Mouse (Mus musculus): ENCODE data around the gene Ankrd28. TPM values are rescaled to one million over a fixed set of nuclear protein-coding genes. Genes with fewer than 3 reads are reported as not detected.
"Not testable (repeated sequence)": the region's sequence is repeated elsewhere in the genome, so short reads cannot be mapped to it uniquely, and the experiment has no call there.

Gene Ankrd28
- total RNA-seq, 1 experiment from 2014 or later, result 9.9 TPM

- no peak for ATAC-seq (replicated peaks; ENCODE audit: insufficient number of reproducible peaks, low FRiP score, low TSS enrichment, poor library complexity, severe bottlenecking)
These were observed 31.5 kb downstream of the Ankrd28 start for GRCm38 (mm10) chr14:31798937-31799336.

DNA sequence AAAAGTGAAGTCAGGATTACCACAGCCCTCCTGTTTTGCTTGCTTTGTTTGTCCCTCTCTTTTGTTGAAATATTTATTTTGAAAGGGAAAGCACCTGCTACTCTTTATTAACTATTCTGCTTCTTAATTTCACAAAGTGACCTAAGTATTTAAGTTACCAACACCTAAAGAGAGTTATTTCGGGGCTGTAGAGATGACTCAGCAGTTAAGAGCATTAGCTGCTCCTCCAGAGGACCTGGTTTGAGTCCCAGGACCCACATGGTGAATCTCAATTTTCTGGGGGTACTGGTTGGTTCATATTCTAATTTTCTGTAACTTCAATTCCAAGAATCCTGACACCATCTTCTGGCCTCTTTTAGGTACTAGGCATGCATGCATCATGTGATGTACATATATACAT, 34.9 kb downstream of the Ankrd28 start:
- ATAC-seq (replicated peaks; ENCODE audit: insufficient number of reproducible peaks, low FRiP score, low TSS enrichment, poor library complexity, severe bottlenecking), result no peak

DNA sequence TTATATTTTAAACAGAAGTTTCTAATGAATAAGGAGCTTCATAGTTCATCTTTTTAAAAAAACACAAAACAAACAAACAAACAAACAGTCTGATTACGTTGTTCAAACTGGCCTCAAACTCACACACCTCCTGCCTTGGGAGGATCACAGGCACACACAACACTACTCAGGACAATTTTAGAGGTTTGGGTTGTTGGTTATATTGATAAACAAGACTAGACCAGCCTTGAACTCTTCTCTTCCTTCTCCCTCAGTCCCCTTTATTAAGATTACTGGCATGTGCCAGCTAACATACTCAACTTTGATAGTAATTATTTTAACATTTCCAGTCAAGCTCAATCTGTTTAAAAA, 35.7 kb downstream of the Ankrd28 start:
- no peak for ATAC-seq (replicated peaks; ENCODE audit: insufficient number of reproducible peaks, low FRiP score, low TSS enrichment, poor library complexity, severe bottlenecking)

DNA sequence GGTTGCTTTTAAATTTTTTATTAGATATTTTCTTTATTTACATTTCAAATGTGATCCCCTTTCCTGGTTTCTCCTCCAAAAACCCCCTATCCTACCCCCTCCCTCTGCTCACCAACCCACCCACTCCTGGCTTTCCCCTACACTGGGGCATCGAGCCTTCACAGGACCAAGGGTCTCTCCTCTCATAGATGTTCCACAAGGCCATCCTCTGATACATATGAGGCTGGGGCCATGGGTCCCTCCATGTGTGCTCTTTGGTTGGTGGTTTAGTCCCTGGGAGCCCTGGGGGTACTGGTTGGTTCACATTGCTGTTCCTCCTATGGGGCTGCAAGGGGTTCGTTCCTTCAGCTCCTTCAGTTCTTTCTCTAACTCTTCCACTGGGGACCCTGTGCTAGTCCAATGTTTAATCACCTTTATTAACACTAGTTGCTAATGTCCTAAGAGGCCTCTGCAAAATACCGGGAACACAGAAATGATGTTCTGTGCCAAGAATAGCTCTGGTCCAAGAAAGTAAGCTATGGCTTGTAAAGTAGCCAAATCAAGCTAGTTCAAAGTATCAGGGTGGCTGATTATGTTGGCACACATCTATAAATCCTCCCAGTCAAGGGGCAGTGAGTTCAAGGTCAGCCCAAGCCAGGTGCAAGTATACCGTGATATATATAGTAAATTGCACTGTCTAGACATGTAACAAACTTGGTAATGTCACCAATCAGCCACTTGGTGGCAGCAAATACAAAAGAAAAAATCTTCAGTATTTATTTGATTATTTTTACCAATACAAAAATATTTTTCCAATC, 36.3 kb downstream of the Ankrd28 start:
- 0 out of 2 replicates have a peak, but pooled peaks have one; percentile 56 for ATAC-seq (replicated peaks; ENCODE audit: insufficient number of reproducible peaks, low FRiP score, low TSS enrichment, poor library complexity, severe bottlenecking)

GRCm38 (mm10) chr14:31790797-31791196, 39.7 kb downstream of the Ankrd28 start:
- ATAC-seq (replicated peaks; ENCODE audit: insufficient number of reproducible peaks, low FRiP score, low TSS enrichment, poor library complexity, severe bottlenecking), result no peak

- ATAC-seq (replicated peaks; ENCODE audit: insufficient number of reproducible peaks, low FRiP score, low TSS enrichment, poor library complexity, severe bottlenecking), result no peak
These were observed 43.5 kb downstream of the Ankrd28 start for GRCm38 (mm10) chr14:31786906-31787305.

- no peak for ATAC-seq (replicated peaks; ENCODE audit: insufficient number of reproducible peaks, low FRiP score, low TSS enrichment, poor library complexity, severe bottlenecking)
These were observed 44.8 kb downstream of the Ankrd28 start for GRCm38 (mm10) chr14:31785681-31786080.

- no peak for ATAC-seq (replicated peaks; ENCODE audit: insufficient number of reproducible peaks, low FRiP score, low TSS enrichment, poor library complexity, severe bottlenecking)
These were observed 45.5 kb downstream of the Ankrd28 start for GRCm38 (mm10) chr14:31784975-31785374.

DNA sequence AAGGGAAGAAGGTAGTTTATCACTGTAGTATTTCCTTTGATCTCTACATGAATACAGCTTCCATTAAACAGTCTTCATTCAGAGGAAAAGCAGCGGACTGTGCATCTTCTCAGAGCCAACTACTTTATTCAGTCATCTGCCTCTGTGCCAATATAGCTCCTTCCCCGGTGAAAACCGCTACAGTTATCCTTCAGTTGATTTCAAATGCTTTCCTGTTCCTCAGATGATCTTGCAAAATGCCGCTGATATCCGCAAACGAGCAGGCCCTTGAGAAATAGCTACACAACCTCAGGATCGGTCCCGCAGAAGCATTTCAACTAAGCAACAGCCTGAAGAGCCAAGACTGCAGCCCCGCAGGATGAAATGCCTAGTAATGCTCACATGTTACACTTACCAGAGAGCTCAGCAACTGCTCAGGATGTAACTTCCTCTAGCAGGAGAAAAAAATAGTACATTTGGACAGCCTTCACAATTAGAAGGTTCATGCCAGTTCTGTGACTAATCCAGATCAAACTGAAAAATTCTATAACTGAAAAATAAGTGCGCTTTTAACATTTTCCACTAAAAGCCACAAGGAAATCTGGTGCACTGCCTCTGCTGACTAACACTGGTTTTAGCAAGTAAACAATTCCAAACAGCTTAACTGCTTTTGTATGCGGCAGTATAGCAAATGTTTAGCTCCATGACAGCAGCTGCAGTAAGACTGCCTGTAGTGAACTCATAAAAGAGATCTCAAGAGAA, 49.0 kb downstream of the Ankrd28 start:
- peak; percentile 71 for ATAC-seq (replicated peaks; ENCODE audit: insufficient number of reproducible peaks, low FRiP score, low TSS enrichment, poor library complexity, severe bottlenecking)

GRCm38 (mm10) chr14:31780412-31781233, 49.8 kb downstream of the Ankrd28 start:
- ATAC-seq (replicated peaks; ENCODE audit: insufficient number of reproducible peaks, low FRiP score, low TSS enrichment, poor library complexity, severe bottlenecking), result no peak

DNA sequence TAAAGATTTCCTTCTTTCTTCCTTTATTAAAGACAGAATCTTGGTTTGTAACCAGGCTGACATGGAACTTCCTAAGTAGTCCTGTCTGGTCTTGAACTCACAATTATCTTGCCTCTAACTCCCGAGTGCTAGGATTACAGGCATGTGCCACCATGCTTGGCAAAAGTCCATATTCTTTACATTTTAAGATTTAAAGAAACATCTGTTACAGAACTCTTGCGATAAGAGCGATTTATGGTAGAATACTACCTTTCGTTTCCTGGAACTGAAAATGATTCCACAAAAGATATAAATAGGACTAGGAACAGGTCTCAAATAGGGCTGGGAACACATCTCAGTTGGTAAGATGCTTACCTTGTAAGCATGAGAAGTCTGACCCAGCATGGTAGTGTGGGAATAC, 56.9 kb downstream of the Ankrd28 start:
- no peak for ATAC-seq (replicated peaks; ENCODE audit: insufficient number of reproducible peaks, low FRiP score, low TSS enrichment, poor library complexity, severe bottlenecking)

- ATAC-seq (replicated peaks; ENCODE audit: insufficient number of reproducible peaks, low FRiP score, low TSS enrichment, poor library complexity, severe bottlenecking), result no peak
These were observed 58.2 kb downstream of the Ankrd28 start for GRCm38 (mm10) chr14:31772251-31772650.

DNA sequence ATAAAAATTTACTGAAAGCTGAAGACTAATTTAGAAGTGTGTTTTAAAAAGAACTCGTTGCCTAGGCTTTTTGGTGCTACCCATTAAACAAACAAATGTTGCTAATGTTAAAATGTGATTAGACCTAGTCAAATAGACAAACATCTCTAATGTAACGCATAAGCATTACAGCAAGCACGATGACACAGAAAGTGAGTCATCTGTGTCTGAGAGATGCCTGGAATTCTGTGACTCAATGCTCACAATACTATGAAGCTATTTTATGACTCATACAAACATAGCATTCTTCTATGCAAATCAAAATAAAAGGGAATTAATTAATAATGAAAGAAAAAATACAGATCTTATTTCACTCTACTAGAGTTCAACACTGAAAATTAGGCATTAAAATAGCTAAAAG, 61.9 kb downstream of the Ankrd28 start:
- ATAC-seq (replicated peaks; ENCODE audit: insufficient number of reproducible peaks, low FRiP score, low TSS enrichment, poor library complexity, severe bottlenecking), result no peak

- no peak for ATAC-seq (replicated peaks; ENCODE audit: insufficient number of reproducible peaks, low FRiP score, low TSS enrichment, poor library complexity, severe bottlenecking)
These were observed 66.4 kb downstream of the Ankrd28 start for GRCm38 (mm10) chr14:31764083-31764482.

GRCm38 (mm10) chr14:31761727-31762126, 68.7 kb downstream of the Ankrd28 start:
- ATAC-seq (replicated peaks; ENCODE audit: insufficient number of reproducible peaks, low FRiP score, low TSS enrichment, poor library complexity, severe bottlenecking), result peak; percentile 66

DNA sequence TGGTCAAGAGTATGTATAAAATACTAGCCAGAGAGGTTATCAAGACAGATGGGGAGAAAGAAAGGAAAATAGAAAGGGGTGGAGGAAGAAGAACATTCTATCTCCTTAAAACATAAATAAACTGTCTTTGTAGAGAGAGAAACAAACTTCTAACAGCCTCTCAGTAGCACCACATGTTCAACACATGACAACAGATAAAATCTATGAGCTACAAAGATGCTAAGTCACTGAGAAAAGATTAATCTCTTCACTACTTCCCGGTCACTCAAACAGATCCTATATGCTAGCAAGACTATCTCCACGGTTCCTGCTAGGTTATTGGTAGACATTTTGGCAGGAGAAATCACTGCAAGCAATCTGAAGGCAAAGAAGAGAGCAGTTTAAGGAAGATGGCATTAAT, 71.3 kb downstream of the Ankrd28 start:
- no peak for ATAC-seq (replicated peaks; ENCODE audit: insufficient number of reproducible peaks, low FRiP score, low TSS enrichment, poor library complexity, severe bottlenecking)

- not testable (repeated sequence) for ATAC-seq (replicated peaks; ENCODE audit: insufficient number of reproducible peaks, low FRiP score, low TSS enrichment, poor library complexity, severe bottlenecking)
These were observed 72.0 kb downstream of the Ankrd28 start for GRCm38 (mm10) chr14:31758410-31758809.

DNA sequence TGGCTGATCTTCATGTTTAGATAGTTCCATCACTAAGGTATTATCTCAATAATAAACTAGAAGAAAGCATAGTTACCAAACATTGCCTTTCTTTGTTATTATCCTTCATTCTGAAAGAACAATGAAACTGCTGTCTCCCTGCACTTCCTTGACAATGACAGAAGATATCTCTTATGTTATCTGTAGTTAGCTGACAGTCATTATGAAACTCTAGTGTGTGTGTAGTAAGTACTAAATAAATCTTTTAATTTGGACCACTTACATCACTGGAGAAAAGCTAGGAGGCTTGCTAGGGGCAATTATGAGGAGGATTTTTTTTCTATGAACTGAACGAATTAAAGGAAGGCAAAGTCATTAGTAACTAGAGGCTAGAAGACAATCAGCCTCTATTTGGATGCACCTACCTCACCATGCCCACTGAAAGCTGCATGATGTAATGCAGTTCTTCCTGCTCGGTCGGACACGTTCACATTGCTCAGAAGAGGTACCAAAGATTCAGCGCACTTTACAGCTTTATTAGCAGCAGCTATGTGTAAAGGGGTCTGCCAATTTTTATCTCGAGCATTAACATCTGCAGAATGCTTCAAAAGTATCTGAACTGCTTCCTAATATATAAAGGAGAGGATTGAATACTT, 82.1 kb downstream of the Ankrd28 start:
- no peak for ATAC-seq (replicated peaks; ENCODE audit: insufficient number of reproducible peaks, low FRiP score, low TSS enrichment, poor library complexity, severe bottlenecking)

DNA sequence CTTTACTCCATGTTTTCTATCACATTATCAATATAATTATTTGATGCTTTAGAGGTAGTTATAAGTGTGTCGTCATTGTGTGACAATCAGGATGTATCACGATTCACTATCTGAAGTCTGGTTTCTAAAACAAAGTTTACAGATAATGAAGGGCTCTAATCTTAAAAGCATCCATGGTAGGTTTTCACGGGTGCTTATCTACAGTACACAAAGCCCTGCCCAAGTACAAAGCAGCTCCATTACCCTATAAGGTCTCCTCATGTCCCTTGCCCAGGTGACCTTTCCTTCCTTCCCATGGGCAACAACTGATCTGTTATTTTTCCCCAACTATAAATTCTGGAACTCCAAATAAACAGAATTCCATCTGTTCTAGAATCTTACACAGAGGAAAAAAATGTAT, 87.9 kb downstream of the Ankrd28 start:
- ATAC-seq (replicated peaks; ENCODE audit: insufficient number of reproducible peaks, low FRiP score, low TSS enrichment, poor library complexity, severe bottlenecking), result no peak

Data from monocyte, adult 5-6 weeks (primary cell).